Mouse (Mus musculus): ENCODE data around the gene Ncoa7. TPM values are rescaled to one million over a fixed set of nuclear protein-coding genes. Genes with fewer than 3 reads are reported as not detected.
"Not testable (repeated sequence)": the region's sequence is repeated elsewhere in the genome, so short reads cannot be mapped to it uniquely, and the experiment has no call there.

Gene Ncoa7
- polyA plus RNA-seq, 1 experiment: 3.7 TPM

DNA sequence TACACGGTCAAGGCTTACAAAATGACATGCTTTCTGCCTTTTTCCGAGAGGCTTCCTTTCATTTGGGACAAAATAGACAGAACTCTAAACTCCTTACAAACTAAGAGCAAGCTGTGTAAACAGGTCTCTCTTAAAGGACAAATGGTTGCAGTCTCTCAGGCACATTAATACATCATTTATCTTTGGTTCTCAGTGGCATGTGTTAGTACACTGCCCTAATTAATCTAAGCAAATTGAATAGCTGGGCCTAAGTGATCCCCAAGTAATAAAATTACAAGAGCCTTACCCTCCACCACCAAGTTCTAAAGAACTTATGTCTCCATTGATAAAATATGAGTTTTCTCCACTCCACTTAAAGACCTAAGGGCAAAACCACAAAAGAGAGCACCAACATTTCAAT, 155.4 kb downstream of the Ncoa7 start:
- Histone ChIP-seq H3K27ac (ENCODE audit: insufficient read depth, low read length) (no peak overlapping the region), H3K27me3 (ENCODE audit: control insufficient read depth, insufficient read depth, low read length) (no peaks in the 10 kb centered on the region), H3K36me3 (ENCODE audit: control insufficient read depth, insufficient read depth, low read length) (peaks cover 14% of the 10 kb centered on the region), H3K4me3 (ENCODE audit: extremely low read depth, insufficient read depth, insufficient read length) (no peak overlapping the region), H3K4me1 (ENCODE audit: control insufficient read depth, insufficient read depth, insufficient read length) (no peaks in the 10 kb centered on the region)
- 94% methylated on average over 2 of the region's 2 CpGs for WGBS
- TF ChIP-seq POLR2A (IDR thresholded peaks at IDR 0.05; ENCODE audit: low read depth, low read length) (no peak), CTCF (IDR thresholded peaks at IDR 0.05; ENCODE audit: extremely low read depth, insufficient read depth, insufficient read length, insufficient replicate concordance) (no peak)
- no peak for DNase-seq (ENCODE audit: low read depth in 1 of 2, low spot score in 2 of 2)

DNA sequence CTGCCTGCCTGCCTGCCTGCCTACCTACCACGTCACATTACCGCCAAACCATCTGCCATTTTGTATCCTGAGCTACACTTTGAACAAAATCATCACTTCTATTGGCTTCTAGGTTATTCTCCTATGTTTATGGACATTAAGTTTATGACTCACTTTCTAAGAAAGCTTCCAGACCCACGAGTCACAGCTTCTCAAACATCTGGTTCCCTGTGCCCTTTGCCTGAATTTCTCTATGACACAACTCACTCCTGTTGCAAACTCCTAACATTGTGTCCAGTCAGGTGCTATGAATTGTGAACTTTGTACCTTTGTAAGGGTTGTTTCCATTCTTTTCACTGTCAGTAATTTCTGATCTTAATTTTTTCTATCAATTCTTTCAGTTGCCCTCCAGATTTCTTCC, 164.9 kb downstream of the Ncoa7 start:
- Histone ChIP-seq H3K4me1 (ENCODE audit: control insufficient read depth, insufficient read depth, insufficient read length) (no peaks in the 10 kb centered on the region), H3K27ac (ENCODE audit: insufficient read depth, low read length) (no peak overlapping the region), H3K36me3 (ENCODE audit: control insufficient read depth, insufficient read depth, low read length) (no peaks in the 10 kb centered on the region), H3K27me3 (ENCODE audit: control insufficient read depth, insufficient read depth, low read length) (no peaks in the 10 kb centered on the region), H3K4me3 (ENCODE audit: extremely low read depth, insufficient read depth, insufficient read length) (no peak overlapping the region)
- WGBS: 88% methylated on average over 3 of the region's 3 CpGs
- TF ChIP-seq POLR2A (IDR thresholded peaks at IDR 0.05; ENCODE audit: low read depth, low read length): no peak
- no peak for TF ChIP-seq CTCF (IDR thresholded peaks at IDR 0.05; ENCODE audit: extremely low read depth, insufficient read depth, insufficient read length, insufficient replicate concordance)
- DNase-seq (ENCODE audit: low read depth in 1 of 2, low spot score in 2 of 2): no peak

DNA sequence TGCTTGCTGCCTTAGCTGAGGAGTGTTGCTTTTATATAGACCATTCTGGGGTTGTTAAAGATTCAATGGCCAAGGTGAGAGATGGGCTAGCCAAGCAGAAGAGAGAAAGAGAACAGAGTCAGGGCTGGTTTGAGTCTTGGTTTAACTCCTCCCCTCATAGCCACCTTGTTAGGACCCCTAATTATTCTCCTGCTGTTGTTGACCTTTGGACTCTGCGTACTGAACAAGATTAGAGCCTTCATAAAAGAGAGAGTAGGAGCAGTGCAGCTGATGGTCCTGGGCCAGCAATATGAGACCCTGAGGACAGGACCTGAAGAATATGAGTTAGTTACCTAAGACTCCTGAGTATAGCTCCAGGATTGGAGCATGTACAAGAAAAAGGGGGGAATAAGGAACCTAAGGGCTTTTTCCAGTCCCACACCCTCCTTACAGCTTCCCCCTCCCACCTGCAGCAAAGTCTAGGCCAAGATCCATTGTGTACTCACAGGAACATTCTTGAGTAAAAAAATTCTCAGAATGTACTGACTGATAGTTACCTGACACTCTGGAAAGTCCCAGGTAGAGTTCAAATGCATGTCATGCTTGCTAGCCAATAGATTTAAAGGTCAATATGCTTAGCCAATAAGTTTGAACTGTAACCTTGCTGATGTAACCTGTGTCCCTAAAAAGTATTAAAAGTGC, 166.5 kb downstream of the Ncoa7 start:
- DNase-seq (ENCODE audit: low read depth in 1 of 2, low spot score in 2 of 2); H3K36me3 ChIP-seq (ENCODE audit: control insufficient read depth, insufficient read depth, low read length); H3K4me1 ChIP-seq (ENCODE audit: control insufficient read depth, insufficient read depth, insufficient read length); H3K27me3 ChIP-seq (ENCODE audit: control insufficient read depth, insufficient read depth, low read length); H3K4me3 ChIP-seq (ENCODE audit: extremely low read depth, insufficient read depth, insufficient read length); H3K27ac ChIP-seq (ENCODE audit: insufficient read depth, low read length): not testable (repeated sequence)
- 97% methylated on average over 1 of the region's 1 CpGs for WGBS

DNA sequence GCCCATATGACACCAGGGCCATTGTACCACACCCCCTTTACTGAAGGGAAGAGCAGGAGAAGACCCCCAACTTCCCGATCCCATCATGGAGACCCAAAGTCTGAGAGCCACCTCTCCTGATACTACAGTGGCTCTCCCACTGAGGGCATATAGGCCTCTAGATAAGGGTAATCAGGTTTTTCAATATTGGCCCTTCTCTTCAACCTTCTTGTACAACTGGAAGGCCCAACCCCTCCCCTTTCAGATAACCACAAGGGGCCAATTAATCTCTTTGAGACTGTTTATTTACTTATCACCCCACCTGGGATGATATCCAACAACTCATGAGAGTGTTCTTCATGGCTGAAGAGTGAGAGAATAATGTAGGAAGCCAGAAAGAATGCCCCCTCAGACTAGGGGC, 170.4 kb downstream of the Ncoa7 start:
- Histone ChIP-seq H3K36me3 (ENCODE audit: control insufficient read depth, insufficient read depth, low read length) (no peaks in the 10 kb centered on the region), H3K4me3 (ENCODE audit: extremely low read depth, insufficient read depth, insufficient read length) (no peak overlapping the region), H3K4me1 (ENCODE audit: control insufficient read depth, insufficient read depth, insufficient read length) (no peaks in the 10 kb centered on the region; the same call in 1 of the 2 replicates), H3K27ac (ENCODE audit: insufficient read depth, low read length) (no peak overlapping the region), H3K27me3 (ENCODE audit: control insufficient read depth, insufficient read depth, low read length) (no peaks in the 10 kb centered on the region)
- TF ChIP-seq POLR2A (IDR thresholded peaks at IDR 0.05; ENCODE audit: low read depth, low read length) (no peak), CTCF (IDR thresholded peaks at IDR 0.05; ENCODE audit: extremely low read depth, insufficient read depth, insufficient read length, insufficient replicate concordance) (no peak)
- 92% methylated on average over 1 of the region's 1 CpGs for WGBS
- DNase-seq (ENCODE audit: low read depth in 1 of 2, low spot score in 2 of 2): no peak

DNA sequence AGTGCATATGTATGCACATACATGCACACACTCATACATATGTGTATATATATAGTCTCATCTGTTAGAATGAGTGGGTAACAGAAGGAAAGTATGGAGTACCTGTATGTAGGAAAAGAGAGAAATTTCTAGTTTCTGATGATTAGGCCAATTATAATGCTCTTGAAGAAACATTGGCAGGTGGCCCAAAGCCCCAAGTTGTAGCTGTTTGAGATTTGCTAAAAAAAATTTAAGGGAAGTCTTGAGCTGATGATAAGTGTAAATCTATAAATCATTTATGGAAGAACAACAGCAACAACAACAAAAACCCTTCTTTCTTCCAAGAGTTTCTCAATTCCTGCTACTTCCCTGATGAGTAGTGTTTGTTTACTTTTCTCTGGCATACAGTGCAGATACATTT, 173.1 kb downstream of the Ncoa7 start:
- no peaks in the 10 kb centered on the region for H3K36me3 ChIP-seq (ENCODE audit: control insufficient read depth, insufficient read depth, low read length)
- H3K27ac ChIP-seq (ENCODE audit: insufficient read depth, low read length): no peak overlapping the region
- H3K4me1 ChIP-seq (ENCODE audit: control insufficient read depth, insufficient read depth, insufficient read length): no peaks in the 10 kb centered on the region; the same call in 1 of the 2 replicates
- H3K4me3 ChIP-seq (ENCODE audit: extremely low read depth, insufficient read depth, insufficient read length): no peak overlapping the region
- TF ChIP-seq CTCF (IDR thresholded peaks at IDR 0.05; ENCODE audit: extremely low read depth, insufficient read depth, insufficient read length, insufficient replicate concordance): no peak
- TF ChIP-seq POLR2A (IDR thresholded peaks at IDR 0.05; ENCODE audit: low read depth, low read length): no peak
- DNase-seq (ENCODE audit: low read depth in 1 of 2, low spot score in 2 of 2): no peak
- no peaks in the 10 kb centered on the region for H3K27me3 ChIP-seq (ENCODE audit: control insufficient read depth, insufficient read depth, low read length)

DNA sequence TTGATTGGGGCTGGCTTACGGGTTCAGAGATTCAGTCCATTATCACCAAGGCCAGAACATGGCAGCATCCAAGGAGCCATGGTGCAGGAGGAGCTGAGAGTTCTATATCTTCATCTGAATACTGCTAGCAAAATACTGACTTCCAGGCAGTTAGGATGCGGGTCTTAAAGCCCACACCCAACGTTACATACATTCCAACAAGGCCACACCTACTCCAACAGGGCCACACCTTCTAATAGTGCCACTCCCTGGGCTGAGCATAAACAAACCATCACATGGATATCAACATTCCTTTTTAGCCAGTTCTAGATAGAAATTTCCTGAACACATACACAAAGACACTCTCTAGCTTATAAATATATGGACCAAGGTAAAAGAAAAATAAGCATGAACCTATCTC, 173.6 kb downstream of the Ncoa7 start, which contains the start of gene Hint3:
Gene Hint3, minus strand, starts transcription at position 120 of the 400 bp plus-strand sequence.
- TF ChIP-seq POLR2A (IDR thresholded peaks at IDR 0.05; ENCODE audit: low read depth, low read length) (no peak), CTCF (IDR thresholded peaks at IDR 0.05; ENCODE audit: extremely low read depth, insufficient read depth, insufficient read length, insufficient replicate concordance) (no peak)
- H3K4me1 ChIP-seq (ENCODE audit: control insufficient read depth, insufficient read depth, insufficient read length): no peaks in the 10 kb centered on the region; the same call in 1 of the 2 replicates
- DNase-seq (ENCODE audit: low read depth in 1 of 2, low spot score in 2 of 2): no peak
- H3K36me3 ChIP-seq (ENCODE audit: control insufficient read depth, insufficient read depth, low read length): no peaks in the 10 kb centered on the region
- H3K27ac ChIP-seq (ENCODE audit: insufficient read depth, low read length): no peak within 1 kb of the TSS
- H3K4me3 ChIP-seq (ENCODE audit: extremely low read depth, insufficient read depth, insufficient read length): no peak within 1 kb of the TSS
- WGBS: 92% methylated on average over 3 of the region's 3 CpGs
- H3K27me3 ChIP-seq (ENCODE audit: control insufficient read depth, insufficient read depth, low read length): no peaks in the 10 kb centered on the region

DNA sequence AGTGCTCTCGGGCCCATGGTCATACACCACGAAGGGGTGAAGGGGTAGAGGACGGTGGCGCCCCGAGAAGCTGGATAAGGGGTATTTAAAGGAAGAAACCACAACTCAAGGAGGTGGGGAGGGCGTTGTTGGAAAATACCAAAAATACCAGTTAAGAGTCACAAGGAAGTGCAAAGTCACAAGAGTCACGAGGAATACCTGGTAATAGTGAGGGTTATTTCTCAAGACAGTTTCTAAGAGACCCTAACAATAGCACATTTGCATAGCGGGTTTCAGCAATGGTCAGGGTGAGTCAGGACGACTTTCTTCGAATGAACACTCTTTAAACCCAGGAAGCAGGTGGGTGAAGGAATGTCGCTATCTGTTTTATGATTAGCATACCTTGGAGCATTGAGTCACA, 174.7 kb downstream of the Ncoa7 start:
- not testable (repeated sequence) for DNase-seq (ENCODE audit: low read depth in 1 of 2, low spot score in 2 of 2); H3K27me3 ChIP-seq (ENCODE audit: control insufficient read depth, insufficient read depth, low read length); H3K4me3 ChIP-seq (ENCODE audit: extremely low read depth, insufficient read depth, insufficient read length); H3K36me3 ChIP-seq (ENCODE audit: control insufficient read depth, insufficient read depth, low read length); H3K27ac ChIP-seq (ENCODE audit: insufficient read depth, low read length); H3K4me1 ChIP-seq (ENCODE audit: control insufficient read depth, insufficient read depth, insufficient read length)
- WGBS: 93% methylated on average over 11 of the region's 11 CpGs

Measured in spleen, adult 2 months (tissue).